Mouse (Mus musculus): Measurements from ENCODE around the gene Kirrel.
"Not testable (repeated sequence)": the region's sequence is repeated elsewhere in the genome, so short reads cannot be mapped to it uniquely, and the experiment has no call there.

Gene Kirrel

GRCm38 (mm10) chr3:87134951-87135350, 39.6 kb downstream of the Kirrel start:
- no peak for DNase-seq (ENCODE audit: low spot score)

- no peak for DNase-seq (ENCODE audit: low spot score)
Observed at GRCm38 (mm10) chr3:87131694-87132347, 42.7 kb downstream of the Kirrel start.

GRCm38 (mm10) chr3:87130933-87131332, 43.6 kb downstream of the Kirrel start:
- no peak for DNase-seq (ENCODE audit: low spot score)

GRCm38 (mm10) chr3:87123795-87124194, 50.8 kb downstream of the Kirrel start:
- DNase-seq (ENCODE audit: low spot score): no peak

- no peak for DNase-seq (ENCODE audit: low spot score)
Observed at GRCm38 (mm10) chr3:87118214-87118613, 56.3 kb downstream of the Kirrel start.

GRCm38 (mm10) chr3:87117632-87118031, 56.9 kb downstream of the Kirrel start:
- DNase-seq (ENCODE audit: low spot score): no peak

- DNase-seq (ENCODE audit: low spot score): no peak
Observed at GRCm38 (mm10) chr3:87115726-87116540, 58.6 kb downstream of the Kirrel start.

- no peak for DNase-seq (ENCODE audit: low spot score)
Observed at GRCm38 (mm10) chr3:87115271-87115670, 59.3 kb downstream of the Kirrel start.

GRCm38 (mm10) chr3:87114801-87115200, 59.7 kb downstream of the Kirrel start:
- peak; percentile 16 for DNase-seq (ENCODE audit: low spot score)

- DNase-seq (ENCODE audit: low spot score): not testable (repeated sequence)
Observed at GRCm38 (mm10) chr3:87113881-87114280, 60.7 kb downstream of the Kirrel start.

GRCm38 (mm10) chr3:87112264-87112663, 62.3 kb downstream of the Kirrel start:
- no peak for DNase-seq (ENCODE audit: low spot score)

GRCm38 (mm10) chr3:87104856-87105255, 69.7 kb downstream of the Kirrel start:
- DNase-seq (ENCODE audit: low spot score): no peak

- no peak for DNase-seq (ENCODE audit: low spot score)
Observed at GRCm38 (mm10) chr3:87102346-87102745, 72.2 kb downstream of the Kirrel start.

GRCm38 (mm10) chr3:87100911-87101310, 73.6 kb downstream of the Kirrel start:
- no peak for DNase-seq (ENCODE audit: low spot score)

GRCm38 (mm10) chr3:87097969-87098946, 76.3 kb downstream of the Kirrel start:
- DNase-seq (ENCODE audit: low spot score): no peak

GRCm38 (mm10) chr3:87097205-87097604, 77.3 kb downstream of the Kirrel start:
- no peak for DNase-seq (ENCODE audit: low spot score)

GRCm38 (mm10) chr3:87093718-87094117, 80.8 kb downstream of the Kirrel start:
- DNase-seq (ENCODE audit: low spot score): no peak

- DNase-seq (ENCODE audit: low spot score): no peak
Observed at GRCm38 (mm10) chr3:87089694-87090565, 84.6 kb downstream of the Kirrel start.

- peak; percentile 18 for DNase-seq (ENCODE audit: low spot score)
Observed at GRCm38 (mm10) chr3:87087146-87087545, 87.4 kb downstream of the Kirrel start.

GRCm38 (mm10) chr3:87082235-87082634, 92.3 kb downstream of the Kirrel start:
- peak; percentile 31 for DNase-seq (ENCODE audit: low spot score)

GRCm38 (mm10) chr3:87079751-87080150, 94.8 kb downstream of the Kirrel start:
- DNase-seq (ENCODE audit: low spot score): no peak

All from ovary, postnatal 36 days (tissue).